29 mouse cellular contexts compared by ENCODE assay signal in genomic region chr2:130972386-130972785, GRCm38 (mm10).
DNase-seq lines count a peak whose midpoint lies in the region; ATAC-seq lines count a peak whose summit lies in the region.
"Had no signal": no experiment of that assay in that cellular context is flagged by ENCODE, and none has a peak within 500 bp of the region (broad histone marks: within the 10 kb centered on the region; RNA-seq: fewer than 3 reads in every experiment).

No protein-coding gene starts in this region.

- H3K27me3 ChIP-seq in liver, embryonic 12.5 days (replicated peaks): no peaks in the 10 kb centered on the region
- H3K27me3 ChIP-seq: CH12.LX; embryonic facial prominence, embryonic 12.5 days; embryonic facial prominence, embryonic 15.5 days; heart, embryonic 12.5 days; heart, embryonic 15.5 days; Patski had no signal

- peaks cover 29% of the 10 kb centered on the region for H3K36me3 ChIP-seq in liver, embryonic 12.5 days
- H3K36me3 ChIP-seq: heart, embryonic 15.5 days had no signal

- no peak overlapping the region for H3K4me3 ChIP-seq in liver, embryonic 12.5 days
- H3K4me3 ChIP-seq: embryonic facial prominence, embryonic 12.5 days; embryonic facial prominence, embryonic 15.5 days; gastrocnemius, adult 2 months; heart, embryonic 12.5 days; heart, embryonic 15.5 days had no signal

- peak overlapping the region; percentile 77 for H3K27ac ChIP-seq in liver, embryonic 12.5 days
- H3K27ac ChIP-seq: embryonic facial prominence, embryonic 12.5 days; embryonic facial prominence, embryonic 15.5 days; gastrocnemius, adult 2 months; heart, embryonic 15.5 days; hindbrain, embryonic 14.5 days; hindbrain, postnatal 0 days had no signal

- H3K4me2 ChIP-seq in liver, embryonic 12.5 days: no peak overlapping the region
- H3K4me2 ChIP-seq: embryonic facial prominence, embryonic 12.5 days; embryonic facial prominence, embryonic 15.5 days; heart, embryonic 12.5 days; heart, embryonic 15.5 days; hindbrain, embryonic 14.5 days had no signal

- peaks cover 80% of the 10 kb centered on the region for H3K4me1 ChIP-seq in liver, embryonic 12.5 days
- H3K4me1 ChIP-seq: embryonic facial prominence, embryonic 12.5 days; embryonic facial prominence, embryonic 15.5 days; heart, embryonic 15.5 days had no signal

- no peaks in the 10 kb centered on the region for H3K9me3 ChIP-seq in liver, embryonic 12.5 days (replicated peaks)
- H3K9me3 ChIP-seq: embryonic facial prominence, embryonic 12.5 days; embryonic facial prominence, embryonic 15.5 days; G1E; heart, embryonic 12.5 days; heart, embryonic 15.5 days had no signal

- DNase-seq in adrenal gland, adult 2 months: peak; percentile 66
- DNase-seq in adrenal gland, adult 18-20 months (ENCODE audit: low spot score in 2 of 2): no peak
- DNase-seq in liver: no peak
- DNase-seq in adrenal gland, postnatal 10 days: peak; percentile 11
- peak; percentile 37 to 44 for DNase-seq in adrenal gland, postnatal 36 days
- DNase-seq in cerebellum, adult 18-20 months: no peak
- DNase-seq: B cell, adult 2 months; cerebellum, adult 2 months; cerebellum, adult 9-11 months; cerebellum, postnatal 25 days; forebrain, postnatal 0 days; gastrocnemius, adult 2 months; gastrocnemius, postnatal 14 days; heart, adult 11 months; heart, postnatal 14 days; heart, postnatal 4 days had no signal

- no peak for ATAC-seq in liver, embryonic 12.5 days
- ATAC-seq: forebrain, embryonic 14.5 days; forebrain, postnatal 0 days; hindbrain, postnatal 0 days; inflammation-experienced regulatory T-cells, adult 6 months; intestine, embryonic 16.5 days; Patski had no signal

- peak overlapping the region; percentile 8; the same call in 1 of the 2 replicates for H3K9ac ChIP-seq in liver, embryonic 12.5 days
- H3K9ac ChIP-seq: embryonic facial prominence, embryonic 12.5 days; embryonic facial prominence, embryonic 15.5 days; forebrain, postnatal 0 days; heart, embryonic 12.5 days; heart, embryonic 15.5 days; hindbrain, embryonic 14.5 days had no signal

- WGBS in liver, embryonic 12.5 days (ENCODE audit: insufficient replicate concordance): 83% methylated on average over 4 of the region's 4 CpGs

Comparison
In these comparisons a context has a peak if more than half of its experiments do, and no peak if none do; other contexts are left out.
1. DNase-seq: peak in adrenal gland, adult 2 months (single experiment), adrenal gland, postnatal 10 days (single experiment) and adrenal gland, postnatal 36 days (2 of 2); none in adrenal gland, adult 18-20 months (0 of 2), liver (single experiment) and cerebellum, adult 18-20 months (0 of 2).